Mouse (Mus musculus): ENCODE results near the gene Dcn. TPM values are rescaled to one million over a fixed set of nuclear protein-coding genes. Genes with fewer than 3 reads are reported as not detected.

Dcn gene
- polyA plus RNA-seq, 1 experiment from 2014 or later: 129 TPM

GRCm38 (mm10) chr10:97567489-97568135, 88.2 kb downstream of the Dcn start:
- Histone ChIP-seq H3K4me2 (no peak overlapping the region), H3K36me3 (no peaks in the 10 kb centered on the region), H3K9ac (replicated peaks) (no peak overlapping the region), H3K27ac (replicated peaks) (no peak overlapping the region), H3K4me3 (replicated peaks) (no peak overlapping the region), H3K4me1 (no peaks in the 10 kb centered on the region), H3K9me3 (replicated peaks) (no peaks in the 10 kb centered on the region), H3K27me3 (replicated peaks) (no peaks in the 10 kb centered on the region)
- ATAC-seq (ENCODE audit: low FRiP score): no peak
- WGBS: 64% methylated on average over 8 of the region's 8 CpGs

Other genes starting within 250 kb of the Dcn start
- 27.7 and 49.7 TPM in 2 replicates for gene Lum, start 85.5 kb downstream of the Dcn start, polyA plus RNA-seq (2015; fragmentation: Nextera tagmentation; extraction: Ambion mirVana)
- 0.13 and 0.28 TPM in 2 replicates for gene Kera, start 127.3 kb downstream of the Dcn start, polyA plus RNA-seq (2015; fragmentation: Nextera tagmentation; extraction: Ambion mirVana)
- gene Epyc, start 164.5 kb downstream of the Dcn start, polyA plus RNA-seq (2015; fragmentation: Nextera tagmentation; extraction: Ambion mirVana): 1.5 and 5.4 TPM in 2 replicates
- not detected in 2 replicates for gene Ccer1, start 213.4 kb downstream of the Dcn start, polyA plus RNA-seq (2015; fragmentation: Nextera tagmentation; extraction: Ambion mirVana)
- not detected in 2 replicates for gene C030005K15Rik, start 247.1 kb downstream of the Dcn start, polyA plus RNA-seq (2015; fragmentation: Nextera tagmentation; extraction: Ambion mirVana)

All from neural tube, embryonic 15.5 days (tissue).